Mouse (Mus musculus) left cerebral cortex, postnatal 4 days (tissue): Measurements from ENCODE around the gene Zfp445. TPM values are rescaled to one million over a fixed set of nuclear protein-coding genes. Genes with fewer than 3 reads are reported as not detected.
"Not testable (repeated sequence)": the region's sequence is repeated elsewhere in the genome, so short reads cannot be mapped to it uniquely, and the experiment has no call there.

Source experiments
- DNase-seq: peaks from one replicate; pipeline ENCODE4 v3.0.0-alpha.2; 2022
- intact Hi-C: fragments of 180-260 bp; cut with DNase I; formaldehyde crosslinking; loops from one replicate; pipeline ENCODE4 v1.15.1; 2025
- total RNA-seq, 2 experiments: library from RNA; stranded (reverse); gene quantifications; 2 replicates each; pipeline ENCODE4 v1.2.3; 2021

The Zfp445 gene
- 100 to 1,000 TPM; 202 to 204 TPM for total RNA-seq

- DNase-seq: peak; percentile 78
Observed at GRCm38 (mm10) chr9:122865697-122866166, at the start of gene Zfp445. Zfp445 (minus strand) TSS chr9:122866006.

GRCm38 (mm10) chr9:122902717-122903535 is 37.1 kb upstream of the Zfp445 start:
- intact Hi-C loops: no loop called here
- DNase-seq: peak; percentile 86

More at GRCm38 (mm10) chr9:122865697-122866166, at the start of gene Zfp445:
- intact Hi-C loops: no loop called here

- DNase-seq: no peak
- intact Hi-C loops: no loop called here
Observed at GRCm38 (mm10) chr9:122901047-122901446, 35.2 kb upstream of the Zfp445 start.

GRCm38 (mm10) chr9:122886372-122887179 is 20.8 kb upstream of the Zfp445 start:
- intact Hi-C loops: no loop called here
- peak; percentile 48 for DNase-seq

GRCm38 (mm10) chr9:122885385-122885784 is 19.6 kb upstream of the Zfp445 start, which contains the start of gene Zkscan7:
Zkscan7 (plus strand) TSS chr9:122885685.
- no peak for DNase-seq
- intact Hi-C loops: no loop called here

GRCm38 (mm10) chr9:122875145-122875544 is 9.3 kb upstream of the Zfp445 start:
- no peak for DNase-seq
- intact Hi-C loops: no loop called here

GRCm38 (mm10) chr9:122874653-122875052 is 8.8 kb upstream of the Zfp445 start:
- intact Hi-C loops: no loop called here
- DNase-seq: no peak

- intact Hi-C loops: no loop called here
- no peak for DNase-seq
Observed at GRCm38 (mm10) chr9:122872595-122872994, 6.8 kb upstream of the Zfp445 start.

- no peak for DNase-seq
- intact Hi-C loops: no loop called here
Observed at GRCm38 (mm10) chr9:122866192-122866591, 386 bp upstream of the Zfp445 start.

GRCm38 (mm10) chr9:122864848-122865247 is 958 bp downstream of the Zfp445 start:
- intact Hi-C loops: no loop called here
- no peak for DNase-seq

GRCm38 (mm10) chr9:122863731-122864130 is 2.1 kb downstream of the Zfp445 start:
- DNase-seq: no peak
- intact Hi-C loops: no loop called here

- no peak for DNase-seq
- intact Hi-C loops: no loop called here
Observed at GRCm38 (mm10) chr9:122860752-122861151, 5.1 kb downstream of the Zfp445 start.

- no peak for DNase-seq
- intact Hi-C loops: no loop called here
Observed at GRCm38 (mm10) chr9:122856716-122857115, 9.1 kb downstream of the Zfp445 start.

- DNase-seq: no peak
- intact Hi-C loops: no loop called here
Observed at GRCm38 (mm10) chr9:122855617-122856016, 10.2 kb downstream of the Zfp445 start.

GRCm38 (mm10) chr9:122855141-122855540 is 10.7 kb downstream of the Zfp445 start:
- intact Hi-C loops, DNase-seq: not testable (repeated sequence)

- intact Hi-C loops: no loop called here
Observed at GRCm38 (mm10) chr9:122854526-122854925, 11.3 kb downstream of the Zfp445 start.

GRCm38 (mm10) chr9:122847811-122848311 is 17.9 kb downstream of the Zfp445 start:
- DNase-seq, intact Hi-C loops: not testable (repeated sequence)

More at GRCm38 (mm10) chr9:122854526-122854925, 11.3 kb downstream of the Zfp445 start:
- no peak for DNase-seq

GRCm38 (mm10) chr9:122846156-122846555 is 19.6 kb downstream of the Zfp445 start:
- peak; percentile 38 for DNase-seq

GRCm38 (mm10) chr9:122845621-122846020 is 20.2 kb downstream of the Zfp445 start:
- no peak for DNase-seq
- intact Hi-C loops: no loop called here

More at GRCm38 (mm10) chr9:122846156-122846555, 19.6 kb downstream of the Zfp445 start:
- intact Hi-C loops: no loop called here

GRCm38 (mm10) chr9:122843760-122844159 is 22.0 kb downstream of the Zfp445 start, which contains the start of gene Gm35549:
Gm35549 (minus strand) TSS chr9:122844035.
- DNase-seq: no peak
- intact Hi-C loops: no loop called here

GRCm38 (mm10) chr9:122837680-122838079 is 28.1 kb downstream of the Zfp445 start:
- peak; percentile 49 for DNase-seq
- intact Hi-C loops: no loop called here
